Mouse (Mus musculus) spleen, adult 2 months (tissue): ENCODE measurements around the gene Slc7a8. TPM values are rescaled to one million over a fixed set of nuclear protein-coding genes. Genes with fewer than 3 reads are reported as not detected.

Experiments
- DNase-seq, 2 experiments: peaks; one replicate each; pipeline versions ENCODE4 v3.0.0 to v3.0.0-alpha.2; 2012 to 2021; ENCODE audit warnings: low spot score in 2 of 2, low read depth in 1 of 2
- H3K27ac ChIP-seq: fragments of 200-500 bp; 2 replicates; pipeline ENCODE4 v1.5.1; 2012; ENCODE audit warnings: low read length, inconsistent platforms; ENCODE audit not compliant: insufficient read depth
- H3K27me3 ChIP-seq: fragments of 200-500 bp; 2 replicates; pipeline ENCODE4 v1.6.1; 2012; ENCODE audit warnings: mild to moderate bottlenecking, moderate library complexity, low read length, inconsistent platforms; ENCODE audit not compliant: control insufficient read depth, insufficient read depth
- H3K36me3 ChIP-seq: fragments of 200-500 bp; 2 replicates; pipeline ENCODE4 v1.6.1; 2012; ENCODE audit warnings: mild to moderate bottlenecking, low read length, inconsistent platforms; ENCODE audit not compliant: control insufficient read depth, insufficient read depth
- H3K4me1 ChIP-seq: fragments of 200-500 bp; 2 replicates; pipeline ENCODE4 v1.6.1; 2011; ENCODE audit warnings: inconsistent platforms; ENCODE audit not compliant: control insufficient read depth, insufficient read depth, insufficient read length
- H3K4me3 ChIP-seq: fragments of 200-500 bp; 2 replicates; pipeline ENCODE4 v1.5.1; 2011; ENCODE audit warnings: mild to moderate bottlenecking, inconsistent platforms; ENCODE audit not compliant: insufficient read depth, insufficient read length; ENCODE audit errors: extremely low read depth
- CTCF ChIP-seq: fragments of 200-500 bp; IDR thresholded peaks from 2 replicates; pipeline ENCODE4 v1.5.1; 2011; ENCODE audit warnings: mild to moderate bottlenecking, inconsistent platforms; ENCODE audit not compliant: insufficient read depth, insufficient read length, insufficient replicate concordance; ENCODE audit errors: extremely low read depth
- POLR2A ChIP-seq: fragments of 200-500 bp; IDR thresholded peaks from 2 replicates; pipeline ENCODE4 v1.6.1; 2011; ENCODE audit warnings: low read depth, low read length, inconsistent platforms
- WGBS: fragments of 180-500 bp; shearing (Covaris S2); methylation state at CpG from one replicate; pipeline ENCODE4 v1.1.7; 2018; 5-methylcytosine and 5-hydroxymethylcytosine counted together
- polyA plus RNA-seq: library from polyadenylated mRNA; depleted of rRNA; stranded (reverse); fragments of >200 nt; gene quantifications from 2 replicates; pipeline ENCODE4 v1.2.3, GENCODE M21; 2012

The Slc7a8 gene
- polyA plus RNA-seq, 1 experiment, result 13.3 TPM

DNA sequence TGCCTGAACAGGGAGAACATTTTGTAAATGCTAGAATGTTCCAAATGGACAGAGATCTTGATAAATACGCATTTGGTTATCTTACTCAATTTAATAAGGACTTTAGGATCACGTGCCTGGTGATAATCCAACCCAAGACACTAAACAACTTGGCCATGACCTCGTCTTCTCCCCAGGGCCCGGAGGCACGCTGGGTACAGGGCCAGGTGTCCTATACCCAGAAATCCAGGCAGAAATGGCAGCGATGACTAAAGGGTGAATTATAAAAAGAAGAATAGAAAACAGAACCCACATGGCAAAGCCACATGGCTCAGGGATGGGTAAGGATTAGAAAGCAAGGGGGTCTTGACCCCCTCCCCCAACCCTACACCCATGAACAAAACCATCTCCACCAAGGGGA, 40.0 kb downstream of the Slc7a8 start:
- Histone ChIP-seq H3K36me3 (no peaks in the 10 kb centered on the region), H3K27ac (no peak overlapping the region), H3K4me3 (no peak overlapping the region), H3K27me3 (no peaks in the 10 kb centered on the region), H3K4me1 (no peaks in the 10 kb centered on the region)
- DNase-seq, result no peak
- TF ChIP-seq POLR2A (no peak), CTCF (no peak)
- WGBS, result 86% methylated on average over 6 of the region's 6 CpGs

DNA sequence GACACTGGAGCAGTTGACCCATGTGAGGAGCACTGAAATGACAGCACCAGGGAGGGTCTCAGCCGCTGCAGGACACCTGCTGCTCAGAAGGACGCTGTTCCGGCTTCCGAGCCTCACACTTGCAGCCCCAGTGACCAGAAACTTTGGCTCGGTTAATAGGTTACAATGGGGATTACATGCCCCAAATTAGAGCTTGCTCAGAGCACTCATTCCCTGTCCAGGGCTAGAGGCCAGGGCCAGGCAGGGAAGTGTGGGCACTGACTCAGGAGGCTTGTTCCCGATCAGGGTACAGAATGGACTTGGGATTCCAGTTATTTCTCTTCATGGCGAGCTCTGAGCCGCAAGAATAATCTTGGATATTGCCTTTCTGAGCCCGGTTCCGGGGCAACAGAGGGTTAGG, 44.1 kb downstream of the Slc7a8 start:
- H3K27me3 ChIP-seq, result no peaks in the 10 kb centered on the region
- H3K36me3 ChIP-seq, result no peaks in the 10 kb centered on the region
- no peak overlapping the region for H3K4me3 ChIP-seq
- no peak overlapping the region for H3K27ac ChIP-seq
- no peaks in the 10 kb centered on the region for H3K4me1 ChIP-seq
- 95% methylated on average over 10 of the region's 10 CpGs for WGBS
- DNase-seq, result no peak
- TF ChIP-seq POLR2A, result no peak
- TF ChIP-seq CTCF, result no peak

- no peak for TF ChIP-seq POLR2A
- TF ChIP-seq CTCF, result no peak
- no peak overlapping the region for H3K27ac ChIP-seq
- 86% methylated on average over 14 of the region's 14 CpGs for WGBS
- no peak overlapping the region for H3K4me3 ChIP-seq
- H3K4me1 ChIP-seq, result no peaks in the 10 kb centered on the region
- H3K36me3 ChIP-seq, result no peaks in the 10 kb centered on the region
- H3K27me3 ChIP-seq, result no peaks in the 10 kb centered on the region
- no peak for DNase-seq
Measured at GRCm38 (mm10) chr14:54736555-54737552, 44.9 kb downstream of the Slc7a8 start.

DNA sequence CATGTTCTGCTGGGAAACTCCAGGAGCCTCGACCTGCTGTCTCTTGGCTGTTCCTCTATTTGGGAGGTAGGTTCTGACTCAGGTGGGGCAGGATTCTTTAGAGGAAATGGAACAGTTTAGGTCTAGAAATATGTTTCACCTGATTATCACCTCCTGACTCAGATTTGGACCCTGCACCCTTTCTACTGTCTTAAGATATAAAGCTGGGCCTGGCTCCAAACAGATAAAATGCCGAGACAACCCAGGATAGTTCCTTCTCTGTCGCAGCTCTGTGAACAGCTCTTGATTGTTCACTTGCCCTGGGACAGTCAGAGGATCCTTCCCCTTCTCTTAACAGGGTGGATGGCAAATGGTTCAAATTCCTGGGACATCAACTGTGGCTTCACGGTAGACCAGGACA, 46.5 kb downstream of the Slc7a8 start:
- TF ChIP-seq POLR2A (no peak), CTCF (no peak)
- H3K27me3 ChIP-seq, result no peaks in the 10 kb centered on the region
- WGBS, result 68% methylated on average over 4 of the region's 4 CpGs
- H3K27ac ChIP-seq, result no peak overlapping the region
- no peaks in the 10 kb centered on the region for H3K36me3 ChIP-seq
- H3K4me3 ChIP-seq, result no peak overlapping the region
- H3K4me1 ChIP-seq, result no peaks in the 10 kb centered on the region
- DNase-seq, result no peak

DNA sequence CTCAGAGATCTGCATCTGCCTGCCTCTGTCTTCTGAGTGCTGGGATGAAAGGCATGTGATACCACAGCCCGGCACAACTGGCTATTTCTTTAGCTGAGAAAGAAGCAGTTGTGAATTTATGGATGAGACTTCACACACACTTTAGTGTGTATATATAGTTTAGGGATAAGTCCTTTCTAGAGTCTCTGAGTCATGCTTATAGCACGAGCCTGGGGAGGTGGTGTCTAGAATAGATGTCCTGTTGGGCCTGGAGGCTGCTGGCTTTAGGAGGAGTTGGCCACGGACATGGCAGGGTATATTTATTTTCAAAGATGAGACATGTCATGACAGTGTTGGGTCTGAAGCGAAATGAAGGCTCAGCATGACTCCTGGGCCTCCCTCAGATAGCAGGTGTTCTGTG, 47.7 kb downstream of the Slc7a8 start:
- TF ChIP-seq POLR2A, result no peak
- Histone ChIP-seq H3K36me3 (no peaks in the 10 kb centered on the region), H3K4me1 (no peaks in the 10 kb centered on the region), H3K27me3 (no peaks in the 10 kb centered on the region), H3K27ac (no peak overlapping the region), H3K4me3 (no peak overlapping the region)
- no peak for DNase-seq
- 83% methylated on average over 4 of the region's 4 CpGs for WGBS

- WGBS, result 89% methylated on average over 8 of the region's 8 CpGs
- Histone ChIP-seq H3K4me3 (no peak overlapping the region), H3K27ac (no peak overlapping the region), H3K4me1 (no peaks in the 10 kb centered on the region), H3K27me3 (no peaks in the 10 kb centered on the region), H3K36me3 (no peaks in the 10 kb centered on the region)
- TF ChIP-seq CTCF (no peak), POLR2A (no peak)
- DNase-seq, result no peak
Measured at GRCm38 (mm10) chr14:54732206-54732605, 49.5 kb downstream of the Slc7a8 start.

GRCm38 (mm10) chr14:54730305-54730704, 51.4 kb downstream of the Slc7a8 start:
- TF ChIP-seq POLR2A (no peak), CTCF (no peak)
- Histone ChIP-seq H3K4me3 (no peak overlapping the region), H3K27ac (no peak overlapping the region), H3K36me3 (no peaks in the 10 kb centered on the region), H3K27me3 (no peaks in the 10 kb centered on the region), H3K4me1 (no peaks in the 10 kb centered on the region)
- no peak for DNase-seq
- WGBS, result 91% methylated on average over 6 of the region's 6 CpGs
